Mouse (Mus musculus) cerebellum, adult 9-10 months (tissue): ENCODE results near the gene Zfp599.

Source experiments
- DNase-seq: peaks from one replicate; pipeline ENCODE4 v3.0.0; 2022

Zfp599 gene

DNA sequence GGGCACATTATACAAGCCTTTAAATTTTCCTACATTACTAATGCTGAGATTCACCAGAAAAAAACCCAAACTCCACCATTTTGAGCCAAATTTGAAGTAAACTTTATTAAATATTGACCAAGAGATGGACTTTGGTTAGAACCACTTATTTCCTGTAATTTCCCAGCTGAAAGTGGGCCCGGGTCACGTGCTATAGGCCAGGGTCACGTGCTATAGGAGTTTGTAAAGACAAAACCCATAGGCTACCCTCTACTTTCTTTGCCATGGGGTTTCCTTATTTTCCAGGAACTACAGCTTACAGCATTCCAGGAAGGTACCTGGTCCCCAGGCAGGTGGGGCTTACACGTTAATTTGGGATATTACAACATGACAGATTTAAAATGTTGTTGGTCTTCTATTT, 35.6 kb downstream of the Zfp599 start:
- peak; percentile 38 for DNase-seq

DNA sequence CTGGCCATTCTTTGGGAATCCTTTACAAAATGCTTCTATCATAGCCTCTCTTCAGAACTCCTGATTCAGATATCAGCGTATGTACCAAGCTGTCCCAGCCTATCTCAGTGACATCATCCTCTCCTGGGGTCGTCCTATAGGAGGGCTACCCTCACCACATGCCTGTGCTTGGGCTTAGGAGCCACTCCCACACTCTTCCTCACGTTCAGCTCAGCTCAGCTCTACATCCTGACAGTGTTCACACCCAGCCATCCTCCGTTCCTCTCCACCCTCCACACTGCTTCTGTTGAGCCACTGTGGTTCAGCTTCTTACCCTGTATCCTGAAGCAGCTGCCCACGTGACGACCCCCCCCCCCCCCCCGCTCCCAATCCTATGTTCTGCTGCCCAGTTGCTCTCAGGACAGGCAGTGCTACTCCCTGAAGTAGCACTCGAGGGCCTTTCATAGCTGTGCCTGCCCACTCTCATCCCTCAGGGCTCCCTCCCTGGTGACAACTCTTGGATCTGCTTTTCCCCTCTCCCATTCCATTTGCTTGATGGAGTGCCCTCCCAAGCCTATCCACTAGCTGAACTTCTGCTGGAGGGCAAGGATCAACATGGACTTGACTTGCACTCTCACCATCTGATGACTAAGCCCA, 41.7 kb downstream of the Zfp599 start:
- DNase-seq: no peak

GRCm38 (mm10) chr9:22216705-22217104, 43.0 kb downstream of the Zfp599 start:
- no peak for DNase-seq

DNA sequence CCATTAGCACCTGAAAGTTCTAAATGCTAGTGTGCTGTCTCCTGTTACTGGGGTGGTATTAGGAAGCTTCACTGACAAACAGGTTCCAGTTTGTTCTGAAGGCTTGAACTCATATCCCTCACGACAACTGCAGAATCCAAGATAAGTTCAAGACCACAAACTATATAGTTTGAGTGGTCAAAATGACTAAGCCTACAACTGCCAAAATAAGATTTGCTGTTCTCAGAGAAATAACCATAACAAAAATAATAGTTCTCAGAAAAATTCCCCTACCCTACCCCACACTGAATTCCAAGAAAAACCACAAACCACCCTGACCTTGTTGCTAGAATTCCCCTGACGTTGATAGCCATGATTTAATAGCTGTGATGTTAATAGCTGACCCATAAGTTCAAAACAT, 45.1 kb downstream of the Zfp599 start:
- DNase-seq: no peak

DNA sequence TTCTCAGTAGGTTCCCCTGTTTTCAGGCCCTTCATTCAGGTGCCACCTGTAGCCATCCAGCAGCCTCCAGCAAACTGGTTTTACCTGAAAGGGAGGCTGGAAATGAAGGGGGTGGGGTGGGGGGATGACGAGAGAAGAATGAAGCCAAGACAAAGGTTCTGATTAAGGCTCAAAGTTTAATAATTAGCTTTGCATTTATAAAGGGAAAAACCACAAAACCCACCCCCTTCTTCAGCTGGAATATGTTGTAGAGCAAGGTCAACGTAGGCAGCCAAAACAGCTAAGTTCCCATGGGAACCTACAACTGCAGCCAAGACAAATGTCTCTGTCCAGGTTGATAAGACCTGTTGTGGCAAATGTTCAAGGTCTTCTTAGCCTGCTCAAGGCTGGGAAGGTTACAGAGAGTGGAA, 45.9 kb downstream of the Zfp599 start:
- no peak for DNase-seq
